Mouse (Mus musculus) limb, embryonic 14.5 days (tissue): ENCODE data around the gene Ephb2. TPM values are rescaled to one million over a fixed set of nuclear protein-coding genes. Genes with fewer than 3 reads are reported as not detected.

Experiments
- ATAC-seq: fragments of 200-750 bp; cut with Nextera tagmentation; 2 replicates; pipeline ENCODE4 v1.8.0; 2017; ENCODE audit warnings: low read depth, moderate number of reproducible peaks, moderate TSS enrichment; ENCODE audit not compliant: low FRiP score
- DNase-seq: peaks from one replicate; pipeline ENCODE4 v3.0.0-alpha.2; 2015; ENCODE audit warnings: low spot score
- H3K27ac ChIP-seq: fragments of 300-500 bp; sonication (generic); replicated peaks from 2 replicates; pipeline ENCODE4 v1.5.1; 2014; ENCODE audit warnings: low read depth, mild to moderate bottlenecking, low read length, moderate library complexity, mixed read lengths
- H3K27me3 ChIP-seq: fragments of 300-500 bp; sonication (generic); 2 replicates; pipeline ENCODE4 v1.6.1; 2014; ENCODE audit warnings: low read length, mixed read lengths; ENCODE audit not compliant: control insufficient read depth, insufficient read depth
- H3K36me3 ChIP-seq: fragments of 300-500 bp; sonication (generic); 2 replicates; pipeline ENCODE4 v1.6.1; 2014; ENCODE audit warnings: mild to moderate bottlenecking, low read length, moderate library complexity, mixed read lengths; ENCODE audit not compliant: control insufficient read depth, insufficient read depth
- H3K4me1 ChIP-seq: fragments of 300-500 bp; sonication (generic); 2 replicates; pipeline ENCODE4 v1.6.1; 2014; ENCODE audit warnings: antibody characterized with exemption, low read length, mixed read lengths; ENCODE audit not compliant: control insufficient read depth, insufficient read depth
- H3K4me2 ChIP-seq: fragments of 300-500 bp; sonication (generic); replicated peaks from 2 replicates; pipeline ENCODE4 v1.6.1; 2014; ENCODE audit warnings: low read depth, mild to moderate bottlenecking, low read length, moderate library complexity; ENCODE audit not compliant: severe bottlenecking
- H3K4me3 ChIP-seq: fragments of 300-500 bp; sonication (generic); replicated peaks from 2 replicates; pipeline ENCODE4 v1.5.1; 2014; ENCODE audit warnings: low read length
- H3K9ac ChIP-seq: fragments of 300-500 bp; sonication (generic); 2 replicates; pipeline ENCODE4 v1.6.1; 2014; ENCODE audit warnings: mild to moderate bottlenecking, low read depth, low read length, moderate library complexity; ENCODE audit not compliant: severe bottlenecking
- H3K9me3 ChIP-seq: fragments of 300-500 bp; sonication (generic); 2 replicates; pipeline ENCODE4 v1.6.1; 2016; ENCODE audit warnings: low read length; ENCODE audit not compliant: control insufficient read depth
- POLR2A ChIP-seq: fragments of 200-500 bp; IDR thresholded peaks from 2 replicates; pipeline ENCODE4 v1.8.0; 2012; ENCODE audit warnings: inconsistent platforms, mild to moderate bottlenecking, moderate library complexity, borderline replicate concordance; ENCODE audit not compliant: insufficient read depth, insufficient read length; ENCODE audit errors: extremely low read depth
- WGBS: fragments of 180-500 bp; shearing (Covaris S2); extraction: QIAGEN DNeasy Blood & Tissue Kit; methylation state at CpG from one replicate; pipeline ENCODE4 v1.1.7; 2014; 5-methylcytosine and 5-hydroxymethylcytosine counted together
- polyA plus RNA-seq, 2 experiments: library from polyadenylated mRNA; depleted of rRNA in 1 of 2; stranded (reverse) in 1 of 2; unstranded in 1 of 2; fragments of >200 nt; fragmentation: Nextera tagmentation in 1 of 2; extraction: Ambion mirVana in 1 of 2; gene quantifications; 2 replicates each; pipeline versions ENCODE4 v1.2.1 to v1.2.3; 2012 to 2014

Ephb2 gene
- polyA plus RNA-seq, 2 experiments: 17.9 to 45.2 TPM

DNA sequence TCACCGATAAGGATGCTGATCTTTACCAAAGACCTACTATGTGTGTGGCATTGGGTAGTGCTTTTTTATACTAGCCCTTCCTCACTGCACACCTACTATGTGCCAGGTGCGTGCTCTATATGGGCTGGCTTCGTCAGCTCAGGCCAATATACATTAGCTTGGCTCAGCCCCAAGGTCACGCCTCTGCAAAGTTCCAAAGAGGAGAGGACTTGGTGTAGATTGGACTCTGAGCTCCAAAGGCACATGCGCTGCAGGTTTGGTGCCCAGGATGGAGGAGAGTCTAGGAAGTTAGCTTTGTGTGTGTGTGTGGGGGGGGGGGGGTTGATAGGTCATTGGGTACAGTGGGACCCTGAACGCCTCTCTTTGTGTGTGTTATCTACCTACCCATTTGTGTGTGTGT, 32.6 kb upstream of the Ephb2 start:
- no peak for DNase-seq
- no peak overlapping the region for H3K4me2 ChIP-seq

DNA sequence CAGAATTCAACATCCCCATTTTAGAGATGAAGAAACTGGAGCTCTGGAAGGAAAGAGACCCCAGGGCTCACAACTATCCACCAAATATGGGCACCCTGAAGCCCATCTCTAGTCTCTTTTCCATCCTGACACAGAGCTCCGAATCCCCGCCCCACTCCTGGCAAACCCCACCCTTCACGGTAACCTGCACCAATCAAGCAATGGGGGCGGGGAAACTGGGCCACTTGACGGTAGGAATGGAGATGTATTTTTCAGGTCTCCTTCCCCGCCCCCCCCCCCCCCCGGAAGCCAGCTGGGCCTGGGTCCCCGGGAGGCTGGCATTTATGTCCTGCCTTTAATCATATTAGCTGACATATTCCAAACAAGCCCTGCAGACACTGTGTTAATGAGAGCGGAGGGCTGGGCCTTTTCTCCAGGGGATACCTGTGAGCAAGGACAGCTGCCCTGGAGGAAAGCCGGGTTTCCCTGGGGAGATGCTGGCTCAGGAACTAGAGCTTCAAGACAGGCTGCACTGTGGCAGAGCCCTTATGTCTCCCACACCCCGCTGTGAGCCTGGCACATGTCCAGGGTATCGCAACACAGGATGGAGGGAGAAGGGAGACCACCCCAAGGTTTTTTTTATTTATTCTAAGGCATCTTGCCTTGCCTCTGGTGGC, 32.0 kb upstream of the Ephb2 start:
- no peaks in the 10 kb centered on the region for H3K9me3 ChIP-seq
- no peak overlapping the region for H3K27ac ChIP-seq
- no peak for TF ChIP-seq POLR2A
- H3K27me3 ChIP-seq: no peaks in the 10 kb centered on the region
- ATAC-seq (no peak), DNase-seq (no peak)
- H3K36me3 ChIP-seq: no peaks in the 10 kb centered on the region
- H3K4me1 ChIP-seq: peaks cover 9% of the 10 kb centered on the region
- no peak overlapping the region for H3K9ac ChIP-seq
- no peak overlapping the region for H3K4me2 ChIP-seq
- H3K4me3 ChIP-seq: no peak overlapping the region
- WGBS: 8% methylated on average over 12 of the region's 12 CpGs

More for the DNA sequence above, 32.6 kb upstream of the Ephb2 start:
- no peak overlapping the region for H3K27ac ChIP-seq
- no peak overlapping the region for H3K4me3 ChIP-seq
- H3K27me3 ChIP-seq: no peaks in the 10 kb centered on the region
- H3K4me1 ChIP-seq: peaks cover 9% of the 10 kb centered on the region
- no peak overlapping the region for H3K9ac ChIP-seq
- no peaks in the 10 kb centered on the region for H3K9me3 ChIP-seq
- WGBS: 83% methylated on average over 6 of the region's 6 CpGs
- TF ChIP-seq POLR2A: no peak
- H3K36me3 ChIP-seq: no peaks in the 10 kb centered on the region
- ATAC-seq: no peak

DNA sequence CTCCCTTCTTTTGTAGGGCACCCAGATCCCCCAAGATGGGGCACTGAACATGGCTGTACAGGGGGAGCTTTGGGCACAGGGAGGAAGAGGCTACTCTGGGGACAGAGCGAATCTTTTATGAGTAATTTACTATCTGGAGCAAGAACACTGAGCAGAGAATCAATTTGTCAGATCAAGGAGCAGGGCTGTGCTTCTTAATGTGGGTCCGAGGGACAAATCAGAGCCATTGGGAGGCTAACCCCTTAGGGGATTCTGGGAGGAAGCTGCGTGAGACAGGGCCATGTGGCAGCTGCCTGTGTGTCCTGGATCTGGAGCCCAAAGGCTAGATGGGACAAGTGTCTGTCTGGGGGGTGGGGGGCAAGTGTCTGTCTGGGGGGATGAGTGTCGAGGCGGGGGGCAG, 29.7 kb upstream of the Ephb2 start:
- DNase-seq: no peak
- no peaks in the 10 kb centered on the region for H3K27me3 ChIP-seq

DNA sequence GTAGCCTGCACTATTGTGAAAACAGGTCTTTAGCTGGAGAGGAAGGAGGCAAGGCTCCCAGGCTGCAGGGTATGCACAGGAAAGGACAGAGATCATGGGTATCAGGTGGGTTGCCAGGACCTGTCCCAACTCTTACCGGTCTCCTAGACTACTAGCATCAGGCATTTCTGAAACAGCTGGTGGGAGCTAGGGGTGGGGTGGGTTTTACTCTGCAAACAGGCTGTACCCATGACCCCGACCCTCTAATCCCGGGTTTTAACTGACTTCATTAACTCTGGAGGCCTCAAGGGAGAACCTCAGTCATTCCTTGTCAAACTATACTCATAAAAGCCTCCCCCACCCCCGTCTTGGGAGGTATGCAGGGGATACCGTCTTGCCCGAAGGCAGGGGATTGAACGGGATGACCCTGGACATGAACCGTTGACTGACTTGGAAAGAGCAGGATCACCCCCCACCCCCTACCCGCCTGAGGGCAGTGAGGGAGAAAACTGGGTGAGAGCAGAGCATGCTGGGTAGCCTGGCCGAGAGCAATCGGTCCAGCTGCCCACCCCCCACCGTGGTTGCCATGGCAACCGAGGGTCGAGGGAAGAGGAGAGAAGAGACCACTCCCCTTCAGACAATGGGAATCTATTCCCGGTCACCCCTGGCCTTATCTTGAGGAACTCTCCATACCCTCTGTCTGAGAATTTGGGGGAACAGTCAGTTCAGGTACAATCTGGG, 29.1 kb upstream of the Ephb2 start:
- Histone ChIP-seq H3K9me3 (no peaks in the 10 kb centered on the region), H3K4me3 (no peak overlapping the region), H3K36me3 (no peaks in the 10 kb centered on the region), H3K9ac (no peak overlapping the region), H3K4me2 (no peak overlapping the region), H3K27me3 (no peaks in the 10 kb centered on the region), H3K27ac (no peak overlapping the region), H3K4me1 (peaks cover 9% of the 10 kb centered on the region)
- no peak for TF ChIP-seq POLR2A
- WGBS: 8% methylated on average over 15 of the region's 15 CpGs
- ATAC-seq (no peak), DNase-seq (no peak)

More for the DNA sequence above, 29.7 kb upstream of the Ephb2 start:
- Histone ChIP-seq H3K4me2 (no peak overlapping the region), H3K9ac (no peak overlapping the region), H3K4me3 (no peak overlapping the region), H3K36me3 (no peaks in the 10 kb centered on the region), H3K27ac (no peak overlapping the region), H3K4me1 (peaks cover 9% of the 10 kb centered on the region), H3K9me3 (no peaks in the 10 kb centered on the region)
- no peak for TF ChIP-seq POLR2A
- no peak for ATAC-seq
- 55% methylated on average over 5 of the region's 5 CpGs for WGBS

DNA sequence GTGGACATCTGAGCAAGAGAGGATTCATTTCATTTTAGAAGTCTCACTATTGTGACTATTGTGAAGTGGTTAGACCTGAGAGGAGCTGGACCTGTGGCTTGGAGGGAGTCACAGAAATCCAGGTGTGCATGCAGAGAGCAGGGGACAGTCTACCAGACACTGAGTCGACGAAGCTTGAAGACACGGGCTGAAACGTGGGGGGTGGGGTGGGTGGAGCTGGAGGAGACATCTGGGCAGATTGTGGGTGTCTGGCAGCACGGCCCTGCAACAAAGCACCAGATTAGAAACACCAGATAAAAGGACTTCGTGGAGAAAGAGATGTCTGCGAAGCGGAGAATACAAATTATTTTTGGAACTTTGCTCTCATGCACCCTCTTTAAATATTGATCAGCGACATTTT, 27.7 kb upstream of the Ephb2 start:
- 46% methylated on average over 9 of the region's 9 CpGs for WGBS
- no peak overlapping the region for H3K4me3 ChIP-seq
- H3K9ac ChIP-seq: no peak overlapping the region
- no peak for ATAC-seq
- H3K36me3 ChIP-seq: no peaks in the 10 kb centered on the region
- no peak overlapping the region for H3K4me2 ChIP-seq
- no peaks in the 10 kb centered on the region for H3K9me3 ChIP-seq
- no peak overlapping the region for H3K27ac ChIP-seq
- H3K4me1 ChIP-seq: peaks cover 9% of the 10 kb centered on the region
- no peak for TF ChIP-seq POLR2A
- H3K27me3 ChIP-seq: no peaks in the 10 kb centered on the region
- DNase-seq: no peak
